Mouse (Mus musculus) lung, postnatal 10 days (tissue): ENCODE measurements around the gene Ccdc137.

Experiments used
- DNase-seq: peaks from one replicate; pipeline ENCODE4 v3.0.0; 2021

Ccdc137 gene

DNA sequence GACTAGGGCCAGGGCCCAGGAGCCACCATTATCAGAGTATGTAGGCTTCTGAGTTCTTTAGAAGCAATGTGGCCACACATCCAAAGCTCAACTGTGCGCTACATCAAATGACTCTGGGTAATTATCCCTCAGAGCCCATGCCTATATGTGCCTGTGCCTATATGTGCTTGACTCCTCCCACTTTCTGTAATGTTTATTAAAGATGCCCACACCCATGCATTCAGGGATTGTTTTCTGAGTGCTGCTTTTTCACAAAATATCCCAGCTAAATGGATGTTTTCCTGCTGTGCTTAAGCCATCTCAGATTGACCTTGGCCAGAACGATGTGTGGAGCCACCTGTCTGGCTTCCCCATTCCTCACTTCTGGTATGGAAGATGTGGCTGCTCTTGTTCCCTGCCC, 5.6 kb downstream of the Ccdc137 start:
- DNase-seq = no peak

DNA sequence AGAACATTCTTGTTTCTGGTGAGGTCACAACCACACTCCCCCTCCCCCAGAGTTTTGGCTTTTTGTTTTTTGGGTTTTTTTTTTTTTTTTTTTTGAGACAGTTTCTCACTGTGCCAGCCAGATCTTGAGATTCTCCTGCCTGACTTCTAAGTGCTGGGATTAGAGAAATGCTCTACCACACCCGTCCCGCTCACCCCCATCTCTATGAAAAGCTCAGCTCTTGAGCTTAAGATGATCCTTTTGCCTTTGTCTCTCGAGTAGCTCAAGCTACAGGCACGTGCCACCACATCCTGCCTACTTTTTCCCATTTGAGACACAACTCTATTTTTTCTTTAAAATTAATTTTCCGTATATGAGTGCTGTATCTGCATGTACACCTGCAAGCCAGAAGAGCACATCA, 6.5 kb downstream of the Ccdc137 start:
- DNase-seq = no peak

DNA sequence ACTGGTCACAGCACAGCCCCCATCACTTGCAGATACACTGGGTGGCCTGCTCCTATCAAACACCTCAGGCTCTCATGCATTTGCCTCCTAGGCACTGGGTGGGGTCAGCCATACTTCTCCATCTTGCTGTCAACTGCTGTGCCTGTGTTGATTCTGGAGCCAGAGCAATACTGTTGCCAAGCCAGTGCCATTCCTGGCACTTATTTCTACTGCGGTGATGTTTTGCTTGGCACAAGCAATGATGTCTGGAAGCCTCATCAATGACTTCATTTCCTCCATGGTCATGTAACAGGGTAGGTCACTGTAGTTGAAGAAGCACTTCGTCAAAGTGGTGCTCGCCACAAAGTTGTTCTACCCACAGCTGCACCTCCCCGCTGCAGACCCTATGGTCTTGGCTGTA, 7.6 kb downstream of the Ccdc137 start:
- no peak for DNase-seq

DNA sequence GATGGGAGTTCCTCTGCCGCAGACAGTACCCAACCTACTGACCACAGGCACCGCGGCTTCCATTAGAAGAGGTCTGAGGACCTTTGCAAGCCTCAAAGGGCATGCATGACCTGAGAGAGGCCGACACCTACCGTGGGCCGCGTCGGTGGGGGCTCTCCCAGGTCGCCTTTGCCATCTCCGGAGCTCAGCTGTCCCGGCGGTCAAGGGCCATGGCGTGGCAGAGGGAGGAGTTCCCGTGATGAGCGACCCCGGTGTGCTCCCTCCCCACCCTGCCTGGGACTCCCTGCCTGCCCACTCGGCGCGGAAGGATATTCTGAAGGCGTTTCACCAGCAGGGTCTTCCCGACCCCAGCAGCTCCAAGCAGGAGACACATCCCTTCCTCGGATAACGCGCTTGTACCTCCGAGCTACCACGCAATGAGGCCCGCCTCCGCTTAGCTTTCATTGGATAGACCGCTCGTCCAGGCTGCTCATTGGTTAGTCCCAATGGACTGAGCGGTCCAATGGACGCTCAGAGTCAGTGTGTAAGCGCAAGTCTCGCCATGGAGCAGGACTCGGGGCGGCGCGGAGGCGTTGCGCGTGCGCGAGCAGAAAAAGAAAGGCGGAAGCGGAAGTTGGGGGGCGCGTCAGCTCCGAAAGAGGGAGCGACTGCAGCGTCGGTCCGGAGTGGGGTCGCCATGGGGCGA, 9.3 kb downstream of the Ccdc137 start, which contains the start of gene Arl16:
Gene Arl16, minus strand, starts transcription at position 557 of the 685 bp plus-strand sequence.
- DNase-seq = peak; percentile 98

DNA sequence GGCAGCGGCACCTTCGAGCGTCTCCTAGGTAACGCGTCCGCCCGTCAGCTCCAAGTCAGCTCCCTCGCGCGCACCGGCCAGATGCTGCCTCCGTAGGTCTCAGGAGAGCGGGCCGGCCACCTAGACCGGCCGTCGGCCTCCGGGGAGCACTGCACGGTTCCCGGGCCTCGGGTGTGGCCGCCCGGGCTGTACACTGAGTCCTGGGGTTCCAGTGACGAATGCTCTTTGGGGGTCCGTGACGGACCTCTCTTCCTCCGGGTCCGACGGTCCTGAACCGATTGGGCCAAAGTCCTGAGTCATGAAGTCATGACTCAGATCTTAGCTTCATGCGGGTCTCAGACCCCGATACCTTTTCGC, 9.8 kb downstream of the Ccdc137 start:
- DNase-seq = no peak

DNA sequence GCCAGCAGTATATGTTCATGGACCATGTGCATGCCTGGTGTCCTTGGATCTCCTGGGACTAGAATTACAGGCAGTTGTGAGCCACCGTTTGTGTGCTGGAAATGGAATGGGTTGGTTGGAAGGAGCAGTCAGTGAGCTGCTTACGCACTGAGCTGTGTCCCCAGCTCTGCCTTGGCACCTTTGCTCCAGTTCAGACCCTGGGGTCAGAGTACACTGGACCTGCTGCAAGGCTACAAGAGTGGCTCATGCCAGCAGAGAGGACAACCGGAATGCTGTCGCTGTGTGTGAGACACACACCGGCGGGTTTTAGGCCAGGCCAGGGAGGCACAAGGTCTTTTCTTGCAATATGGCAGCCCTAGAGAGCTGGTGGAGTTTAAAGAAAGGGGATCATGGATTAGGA, 14.1 kb downstream of the Ccdc137 start:
- no peak for DNase-seq

DNA sequence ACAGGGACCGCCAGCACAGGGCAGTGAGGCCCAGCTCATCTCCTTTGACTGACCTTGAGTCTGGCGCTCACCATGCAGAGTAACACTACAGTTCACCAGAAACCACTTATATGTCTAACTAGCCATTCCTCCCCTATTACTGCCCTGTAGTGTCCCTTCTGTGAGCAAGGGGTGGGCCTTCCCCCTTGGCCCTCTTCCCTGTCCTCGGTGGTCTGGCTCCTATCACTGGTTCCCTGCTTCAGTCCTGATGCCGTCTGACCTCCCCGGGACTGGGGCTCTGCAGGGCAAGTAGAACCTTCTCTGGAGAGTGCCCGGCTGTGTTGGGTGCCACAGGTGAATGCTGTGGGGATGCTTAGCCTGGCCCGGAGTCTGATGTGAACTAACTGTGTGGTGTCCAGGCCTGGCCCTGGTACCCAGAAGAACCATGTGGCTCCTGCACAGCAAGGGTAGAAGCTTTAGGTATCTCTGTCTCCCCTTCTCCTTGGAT, 25.6 kb downstream of the Ccdc137 start:
- DNase-seq = no peak

DNA sequence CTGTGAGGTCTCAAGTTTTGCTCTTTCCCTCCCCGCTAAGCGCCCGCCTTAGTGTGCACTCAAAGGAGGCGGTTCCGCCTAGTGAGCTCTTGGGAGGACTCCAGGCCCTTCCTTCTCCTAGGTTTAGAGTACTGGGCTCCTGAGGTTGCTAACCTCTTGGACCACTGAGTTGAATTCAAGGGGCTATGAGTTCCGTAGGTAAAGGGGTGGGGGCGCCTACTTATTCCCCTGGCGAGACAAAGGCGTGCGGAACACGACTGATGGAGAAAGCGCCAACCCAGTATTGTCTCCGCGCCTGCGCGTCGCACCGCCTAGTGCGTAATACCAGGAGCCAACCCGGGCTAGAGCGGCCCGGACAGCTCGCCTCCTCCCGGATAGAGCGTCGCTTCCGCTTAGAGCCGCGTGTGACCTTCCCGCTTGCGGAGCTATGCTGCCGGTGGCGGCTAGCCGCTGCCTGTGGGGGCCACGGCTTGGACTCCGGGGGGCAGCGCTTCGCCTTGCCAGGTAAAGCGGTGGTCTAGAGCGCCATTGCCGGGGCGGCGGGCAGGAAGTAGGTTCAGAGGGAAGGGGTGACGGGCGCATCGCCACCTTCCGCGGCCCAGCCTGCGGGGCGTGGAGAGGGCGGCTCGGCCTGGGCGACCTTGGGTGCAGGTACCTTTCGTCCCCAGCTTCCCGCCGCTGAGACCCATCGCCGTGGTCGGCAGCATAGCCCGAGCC, 26.5 kb downstream of the Ccdc137 start, which contains the start of gene Mrpl12:
Gene Mrpl12, plus strand, starts transcription at position 349 of the 717 bp plus-strand sequence.
- DNase-seq = peak; percentile 92

DNA sequence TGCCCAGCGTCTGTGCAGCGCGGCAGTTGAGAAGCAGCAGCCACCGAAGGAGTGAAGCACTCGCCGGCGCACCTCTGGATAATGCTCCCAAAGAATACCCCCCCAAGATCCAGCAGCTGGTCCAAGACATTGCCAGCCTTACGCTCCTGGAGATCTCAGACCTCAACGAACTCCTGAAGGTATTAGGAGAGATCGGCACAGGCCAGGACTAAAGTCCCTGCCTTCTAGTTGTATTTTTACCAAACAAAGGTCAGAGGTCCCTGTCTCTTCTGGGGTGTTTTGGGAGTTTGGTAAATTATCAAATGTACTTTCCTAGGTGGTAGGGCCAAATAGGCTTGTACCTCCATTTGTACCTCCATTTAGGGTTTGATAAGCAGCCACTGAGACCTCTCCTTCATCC, 27.3 kb downstream of the Ccdc137 start:
- DNase-seq = no peak

DNA sequence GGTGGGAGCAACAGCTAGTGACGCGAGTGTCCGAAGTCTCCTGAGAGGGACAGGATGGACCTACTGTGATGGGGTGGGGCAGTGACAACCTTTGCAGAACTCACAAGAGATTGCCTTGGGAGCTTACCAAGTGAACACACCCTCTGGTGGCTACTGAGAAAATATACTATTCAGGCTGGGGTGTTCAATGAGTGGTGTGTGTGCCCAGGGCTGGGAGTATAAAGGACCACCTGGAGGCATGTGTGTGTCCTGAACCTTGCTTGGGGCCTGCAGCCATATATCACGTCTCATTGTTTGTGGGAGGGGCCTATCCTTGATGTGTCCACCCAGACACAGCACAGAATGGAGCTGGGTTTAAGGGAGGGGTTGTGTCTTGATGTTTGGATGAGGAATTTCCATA, 30.6 kb downstream of the Ccdc137 start:
- DNase-seq = no peak

DNA sequence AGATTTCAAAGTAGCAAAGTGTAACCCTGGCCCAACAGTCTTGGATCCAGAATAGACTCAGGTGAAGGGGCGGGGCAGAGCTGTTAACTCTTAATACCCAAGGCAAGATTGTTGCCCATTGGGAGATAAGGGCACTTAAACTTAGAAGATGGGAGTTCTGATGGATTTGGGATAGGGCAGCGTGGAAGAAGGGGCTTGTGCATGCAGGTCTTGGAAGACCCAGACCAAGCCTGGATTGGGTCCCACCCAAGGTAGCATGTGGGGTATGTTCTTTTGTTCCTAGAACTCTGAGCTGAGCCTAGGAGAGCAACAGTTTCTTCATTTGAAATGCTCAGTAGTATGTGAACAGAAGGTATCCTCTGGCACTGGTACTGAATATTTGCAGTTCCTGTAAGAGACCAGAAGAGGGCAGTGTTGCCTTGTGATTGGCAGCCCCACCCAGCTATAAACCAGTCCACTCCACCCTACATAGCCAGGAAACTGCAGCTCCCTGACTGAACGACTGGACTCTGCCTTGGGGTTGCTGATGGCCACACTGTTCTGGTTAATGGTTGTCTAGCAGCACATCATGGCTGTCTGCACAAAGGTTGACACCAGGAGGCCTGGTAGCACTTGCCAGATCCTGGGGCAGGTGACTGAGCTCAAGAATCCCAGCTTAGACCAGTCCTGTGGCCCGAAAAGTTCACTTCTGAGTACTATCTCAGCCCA, 31.3 kb downstream of the Ccdc137 start:
- peak; percentile 85 for DNase-seq

DNA sequence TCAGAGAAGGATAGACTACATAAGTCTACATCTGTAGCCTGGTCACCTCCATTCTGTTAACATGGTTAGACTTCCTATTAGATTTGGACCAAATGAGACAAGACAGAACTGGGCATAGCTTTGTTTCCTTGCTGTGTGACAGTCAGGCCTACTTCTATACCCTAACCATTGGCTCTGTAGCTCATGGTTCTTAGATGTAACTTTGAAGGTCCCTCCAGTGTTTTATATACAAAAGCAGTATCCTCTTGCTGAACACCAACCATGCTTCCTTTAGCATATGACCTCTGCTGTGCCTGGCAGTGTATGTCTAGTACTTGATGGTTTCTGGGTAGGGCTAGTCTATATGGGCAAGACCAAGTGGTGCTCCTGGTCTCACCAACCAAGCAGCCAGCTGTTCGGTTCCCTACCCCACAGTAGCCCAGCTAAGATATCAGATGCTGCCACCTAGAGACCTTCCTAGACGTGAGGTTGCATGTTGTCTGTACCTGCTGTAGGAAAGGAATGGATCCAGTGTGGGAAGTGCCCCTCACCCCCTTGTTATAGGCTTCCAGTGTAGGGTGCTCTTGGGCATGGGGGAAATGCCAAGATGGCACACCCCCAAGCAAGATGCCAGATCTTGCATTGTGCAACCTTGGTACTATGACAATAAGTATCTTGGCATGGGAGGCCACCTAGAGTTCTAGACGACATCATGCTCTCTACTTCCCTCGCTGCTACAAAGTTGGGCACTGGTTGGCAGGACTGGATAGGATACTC, 32.6 kb downstream of the Ccdc137 start:
- no peak for DNase-seq

DNA sequence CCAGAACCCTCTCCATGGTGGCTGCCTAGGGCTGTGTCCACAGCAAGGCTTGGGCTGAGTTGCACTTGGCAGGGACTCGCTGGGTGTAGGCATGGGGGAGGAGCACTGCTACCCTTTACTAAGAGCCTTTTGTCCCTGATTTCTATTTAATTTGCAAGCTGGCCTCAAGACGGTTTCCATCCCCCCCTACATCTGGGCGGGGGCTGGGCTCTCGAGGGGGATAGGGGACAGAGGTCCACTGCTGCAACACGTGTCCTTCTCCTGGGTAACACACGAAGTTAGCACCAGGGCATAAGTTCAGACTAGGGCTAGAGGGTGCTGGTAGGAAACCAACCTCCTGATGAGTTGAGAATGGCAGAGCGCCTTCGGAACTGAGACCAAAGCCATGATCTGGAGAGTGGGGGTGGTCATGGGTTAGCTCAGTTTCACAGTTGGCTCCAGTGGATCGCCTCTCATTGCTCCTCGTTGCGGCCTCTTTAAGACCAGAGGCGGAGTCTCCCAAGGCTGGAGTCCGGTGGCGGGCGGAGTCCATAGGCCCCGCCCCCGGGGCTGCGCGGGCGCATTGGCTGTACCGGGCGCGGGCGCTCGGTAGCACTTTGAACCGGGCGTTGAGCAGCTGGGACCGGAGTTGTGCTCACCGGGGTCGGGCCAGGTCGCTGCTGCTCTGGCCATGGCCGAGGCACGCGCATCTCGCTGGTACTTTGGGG, 33.6 kb downstream of the Ccdc137 start, which contains the start of gene Slc25a10:
Gene Slc25a10, plus strand, starts transcription at position 524 of the 707 bp plus-strand sequence.
- peak; percentile 93 for DNase-seq

DNA sequence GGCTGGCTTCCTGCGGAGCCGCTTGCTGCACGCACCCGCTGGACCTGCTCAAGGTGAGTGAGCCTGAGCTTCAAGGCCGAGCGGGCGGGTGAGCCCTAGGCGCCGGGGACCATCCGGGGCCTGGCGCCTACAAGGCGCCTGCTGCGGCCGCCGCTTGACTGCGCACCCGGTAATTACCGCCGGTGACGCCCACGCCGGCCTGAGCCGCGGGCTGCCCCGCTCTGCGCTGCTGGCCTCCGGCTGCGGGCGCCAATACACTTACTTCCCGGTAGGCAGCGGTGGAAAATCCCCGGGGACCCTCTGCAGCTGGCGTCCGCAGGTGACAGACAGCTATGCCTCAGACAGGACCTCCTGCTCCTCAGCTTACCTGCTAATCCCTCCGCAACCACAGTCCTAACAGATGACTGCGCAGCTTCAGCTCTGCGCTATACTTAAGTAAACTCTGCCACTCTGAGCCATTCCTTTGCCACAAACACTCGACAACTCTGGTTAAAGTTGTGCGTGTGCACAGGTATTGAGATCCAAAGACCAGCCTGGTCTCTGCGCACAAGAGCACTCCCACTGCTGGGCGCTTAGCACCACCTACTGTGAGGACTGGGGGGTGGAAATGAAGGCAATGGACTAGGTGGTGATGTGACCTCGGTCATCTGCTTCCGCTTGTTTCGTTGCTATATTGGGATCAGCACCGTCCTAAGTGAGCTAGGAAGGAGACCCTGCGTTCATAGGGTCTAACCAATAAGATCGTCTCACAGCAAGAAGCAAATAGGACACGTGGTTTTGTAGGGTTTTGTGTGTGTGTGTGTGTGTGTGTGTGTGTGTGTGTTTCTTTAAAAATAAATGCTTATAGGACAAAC, 34.3 kb downstream of the Ccdc137 start:
- DNase-seq = peak; percentile 54

DNA sequence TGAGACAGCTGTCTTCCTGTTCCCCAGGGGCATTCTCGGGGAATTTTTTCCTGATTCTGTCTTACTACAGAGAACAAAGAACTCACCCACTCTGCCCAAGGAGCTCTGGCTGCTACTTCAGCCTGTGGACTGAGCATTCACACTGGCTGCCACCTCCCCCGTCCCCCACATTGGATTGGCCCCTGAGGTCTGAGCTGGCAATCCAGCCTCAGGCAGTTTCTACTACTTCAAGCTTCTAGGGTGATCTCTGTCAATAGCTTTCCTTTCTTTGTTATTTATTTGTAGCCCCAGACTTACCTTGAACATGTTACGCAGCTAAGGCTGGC, 34.9 kb downstream of the Ccdc137 start:
- peak; percentile 35 for DNase-seq

DNA sequence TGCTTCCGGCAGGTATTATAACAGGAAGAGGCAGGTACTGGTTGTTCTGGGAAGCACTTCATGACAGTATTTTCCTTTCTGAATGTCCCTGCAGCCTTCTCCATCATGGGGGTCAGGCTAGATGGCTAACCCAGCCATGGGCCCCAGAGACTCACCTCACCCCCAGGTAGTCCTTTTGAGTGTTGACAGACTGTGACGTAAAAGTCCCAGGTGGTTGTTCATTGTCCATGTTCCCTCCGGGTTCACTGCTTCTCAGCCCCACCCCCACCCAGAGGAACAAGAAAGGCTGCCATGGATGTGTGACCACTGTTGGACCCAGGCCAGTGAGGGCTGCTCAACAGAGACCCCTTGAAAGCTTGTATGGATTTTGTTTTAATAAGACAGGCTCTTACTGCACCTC, 35.4 kb downstream of the Ccdc137 start:
- DNase-seq = no peak

DNA sequence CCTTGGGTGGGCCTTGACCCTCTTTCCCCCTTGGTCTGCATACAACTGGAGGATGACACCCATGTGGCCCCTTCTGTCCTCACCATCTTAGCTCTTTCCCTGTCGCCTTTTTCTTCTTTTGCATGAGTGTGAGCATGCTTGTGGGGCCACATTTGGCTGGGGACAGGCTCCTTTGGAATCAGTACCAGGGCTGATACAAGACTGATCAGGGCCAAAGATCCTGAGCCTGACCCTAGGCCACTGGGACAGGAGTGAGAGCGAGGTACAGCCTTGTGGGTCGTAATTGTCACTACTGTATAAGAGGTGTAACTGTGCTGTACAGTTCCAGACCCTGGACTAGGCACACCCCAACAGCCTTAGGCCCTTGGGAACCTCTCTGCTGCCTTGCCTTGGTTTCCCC, 36.0 kb downstream of the Ccdc137 start:
- no peak for DNase-seq

DNA sequence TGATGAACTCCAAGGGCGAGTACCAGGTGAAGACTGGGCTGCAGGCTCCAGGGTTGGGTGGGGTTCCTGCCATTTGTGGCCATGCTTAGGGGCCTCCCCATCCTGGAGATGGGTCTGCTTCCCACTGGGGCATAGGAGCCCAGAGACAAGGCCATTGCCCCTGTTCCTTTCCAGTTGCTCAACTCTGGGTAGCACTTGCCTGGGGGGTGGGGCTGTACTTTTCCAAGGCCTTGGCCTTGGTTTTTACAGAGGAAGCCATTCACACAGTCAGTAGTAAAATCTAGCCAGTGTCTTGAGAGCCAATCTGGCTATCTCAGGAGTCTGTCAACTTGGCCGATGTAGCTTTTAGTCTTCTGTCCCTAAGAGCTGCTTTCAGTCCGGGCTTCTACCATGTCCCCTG, 39.5 kb downstream of the Ccdc137 start:
- DNase-seq = no peak

DNA sequence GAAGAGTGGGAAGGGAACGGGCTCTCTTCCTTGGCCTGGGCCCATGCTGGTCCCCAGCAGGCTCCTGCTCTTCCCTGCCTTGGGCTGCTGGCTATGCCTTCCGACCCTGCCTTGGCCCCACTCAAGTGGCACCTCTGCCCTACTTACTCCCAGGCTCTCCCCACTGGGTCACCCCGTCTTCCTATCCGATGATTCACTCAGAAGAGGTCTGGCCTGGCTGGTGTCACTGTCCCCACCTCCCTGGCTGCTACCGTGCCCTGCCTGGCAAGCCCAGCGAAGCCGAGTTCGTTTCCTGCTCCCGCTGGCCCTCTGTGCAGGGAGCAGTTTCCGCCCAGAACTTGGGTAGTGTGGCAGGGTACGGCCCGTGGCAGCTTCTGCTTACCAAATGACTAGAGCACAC, 40.3 kb downstream of the Ccdc137 start:
- no peak for DNase-seq

DNA sequence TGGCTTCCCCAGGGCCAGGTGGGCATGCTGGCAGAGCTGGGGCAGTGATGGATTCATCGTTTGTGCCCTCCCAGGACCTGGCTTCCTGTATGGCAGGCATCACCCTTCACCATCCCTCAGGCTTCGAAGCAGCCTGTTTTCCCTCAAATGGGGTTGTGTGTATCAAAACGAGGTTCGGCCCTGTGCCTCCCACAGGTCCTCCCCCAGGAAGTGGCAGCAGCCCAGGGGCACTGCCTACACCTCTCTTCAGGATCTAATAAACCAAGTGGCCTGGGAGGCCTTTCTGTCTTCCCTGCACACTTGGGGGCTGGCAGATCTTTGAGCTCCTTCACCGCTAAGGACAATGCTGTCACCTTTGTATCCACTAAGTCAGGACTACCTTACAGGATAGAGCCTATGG, 41.0 kb downstream of the Ccdc137 start:
- DNase-seq = no peak

DNA sequence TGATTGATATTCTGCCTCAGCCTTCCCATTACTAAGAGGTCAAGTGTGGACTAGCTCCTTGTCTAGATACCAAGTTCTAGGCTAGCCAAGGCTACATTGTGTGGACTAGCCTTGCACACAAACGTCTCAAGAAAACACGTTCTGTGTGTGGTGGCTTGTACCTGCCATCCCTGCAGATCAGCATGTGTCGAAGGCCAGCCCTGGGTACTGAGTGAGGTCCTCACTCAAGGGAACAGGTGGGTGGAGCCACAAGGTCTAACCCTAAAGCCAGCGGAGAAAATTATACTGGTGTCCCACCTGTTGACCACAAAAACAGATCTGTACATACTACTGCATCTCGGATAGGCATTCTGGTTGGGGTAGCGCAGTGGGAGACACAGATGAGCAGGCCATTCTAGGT, 42.0 kb downstream of the Ccdc137 start:
- DNase-seq = no peak
